In genomic region chr1:24699320-24699719, GRCm38 (mm10) we compare ENCODE assay signal across 8 mouse cellular contexts. TPM values are rescaled to one million over a fixed set of nuclear protein-coding genes. Genes with fewer than 3 reads are reported as not detected.
DNase-seq lines count a peak whose midpoint lies in the region; ATAC-seq lines count a peak whose summit lies in the region.

No protein-coding gene starts in this region.

- intact Hi-C loops in gastrocnemius, postnatal 14 days (cut with DNase I; ENCODE audit: low total_unique reads) = no loop called here

- peak; percentile 21 for DNase-seq in gastrocnemius, postnatal 14 days
- DNase-seq in gastrocnemius, postnatal 4 days (ENCODE audit: low spot score in 2 of 2) = no peak
- peak; percentile 45 for DNase-seq in kidney, adult 9 months
- DNase-seq in lung, postnatal 10 days = peak; percentile 60
- DNase-seq in urinary bladder, adult 18-20 months (ENCODE audit: low spot score in 2 of 2) = no peak
- DNase-seq in spleen, postnatal 4 days (ENCODE audit: low spot score in 2 of 2) = no peak

- peak; percentile 100 for ATAC-seq in granulocyte monocyte progenitor cell, adult 5-6 weeks (replicated peaks; ENCODE audit: poor library complexity, severe bottlenecking)
- no peak for ATAC-seq in cerebellum, adult (ENCODE audit: insufficient number of reproducible peaks, low FRiP score, low TSS enrichment)

RNA-seq across cellular contexts. Expression of gene Lmbrd1, which starts 20.9 kb away (rescaled TPM):
- 10 to 100 TPM; 30.5 to 31.1 TPM for total RNA-seq in gastrocnemius, postnatal 14 days (2021)
- 10 to 100 TPM; 25.3 to 27.6 TPM for total RNA-seq in gastrocnemius, postnatal 4 days (2021)
- 17.2 and 19.9 TPM in 2 replicates for total RNA-seq in granulocyte monocyte progenitor cell, adult 5-6 weeks (2014; fragmentation: Nextera tagmentation)
- total RNA-seq in granulocyte monocyte progenitor cell, adult 5-6 weeks (2017) = 11.5 and 24.6 TPM in 2 replicates

Comparison
In these comparisons a context has a peak if more than half of its experiments do, and no peak if none do; other contexts are left out.
1. DNase-seq: peak in gastrocnemius, postnatal 14 days (single experiment), kidney, adult 9 months (single experiment) and lung, postnatal 10 days (single experiment); none in gastrocnemius, postnatal 4 days (0 of 2), urinary bladder, adult 18-20 months (0 of 2) and spleen, postnatal 4 days (0 of 2).